Mouse (Mus musculus): Measurements from ENCODE around the gene Parp8. TPM values are rescaled to one million over a fixed set of nuclear protein-coding genes. Genes with fewer than 3 reads are reported as not detected.
"Not testable (repeated sequence)": the region's sequence is repeated elsewhere in the genome, so short reads cannot be mapped to it uniquely, and the experiment has no call there.

Parp8 gene
- total RNA-seq, 2 experiments from 2014 or later, result 20.9 to 21.9 TPM

DNA sequence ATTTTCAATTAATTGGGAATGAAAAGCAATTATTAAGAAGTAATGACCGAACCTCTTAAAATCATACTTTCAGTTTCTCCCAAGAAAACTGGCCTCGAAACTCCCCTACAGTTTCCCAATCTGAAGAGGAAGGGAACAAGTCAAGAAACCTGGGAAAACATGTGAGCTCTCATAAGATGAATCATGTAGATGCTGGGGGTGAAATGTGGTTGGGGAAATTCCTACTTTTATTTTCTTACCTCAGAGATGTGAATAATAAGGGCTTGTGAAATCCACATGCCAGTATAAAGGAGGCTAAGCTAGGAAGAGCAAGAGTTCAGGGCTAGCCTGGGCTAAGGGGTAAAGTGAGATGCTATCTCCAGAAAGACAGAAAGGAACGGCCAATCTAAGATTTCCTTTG, 74.0 kb downstream of the Parp8 start:
- no peak for DNase-seq (ENCODE audit: extremely low spot score in 1 of 2, low spot score in 2 of 2)
- no peak for TF ChIP-seq CTCF (IDR thresholded peaks at IDR 0.05)
- no peak overlapping the region for H3K4me3 ChIP-seq
- no peak overlapping the region for H3K27ac ChIP-seq
- intact Hi-C loops (cut with DNase I), result no loop called here

DNA sequence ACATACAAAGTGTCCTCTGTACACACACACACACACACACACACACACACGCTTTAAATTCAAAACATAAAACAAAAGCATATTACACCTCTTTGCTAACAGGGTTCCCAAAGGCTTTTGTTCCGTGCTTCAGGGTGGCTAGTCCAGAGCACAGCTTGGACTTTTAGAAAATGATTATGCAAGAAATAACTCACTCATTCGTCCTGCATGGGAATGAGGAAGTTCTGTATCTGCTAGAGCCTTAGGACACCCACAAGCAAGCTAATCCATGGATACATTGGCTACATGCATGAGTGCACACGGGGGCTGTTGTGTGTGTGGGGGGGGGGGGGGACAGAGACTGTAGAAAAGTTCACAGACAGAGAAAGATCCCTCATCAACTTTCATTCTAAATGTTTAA, 75.8 kb downstream of the Parp8 start:
- intact Hi-C loops (cut with DNase I), result no loop called here
- Histone ChIP-seq H3K27ac (no peak overlapping the region), H3K4me3 (no peak overlapping the region)
- no peak for TF ChIP-seq CTCF (IDR thresholded peaks at IDR 0.05)
- DNase-seq (ENCODE audit: extremely low spot score in 1 of 2, low spot score in 2 of 2), result no peak

DNA sequence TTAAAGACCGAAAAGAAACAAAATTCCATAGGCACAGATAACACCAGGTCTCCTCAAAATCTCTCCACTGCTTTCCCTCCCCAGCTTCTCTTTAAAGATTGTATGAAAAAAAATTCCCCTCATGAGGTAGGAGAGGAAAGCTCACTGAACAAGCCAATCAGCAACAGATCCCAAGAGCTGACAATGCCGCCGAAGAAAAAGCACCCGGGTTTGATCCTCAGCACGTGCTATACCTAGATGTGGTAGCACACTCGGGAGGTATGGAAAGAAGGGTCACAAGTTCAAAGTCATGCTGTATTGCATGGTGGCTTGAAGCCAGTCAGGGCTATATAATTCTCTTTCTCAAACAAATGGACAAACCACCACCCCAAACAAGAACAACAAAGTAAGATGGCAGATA, 76.3 kb downstream of the Parp8 start:
- no peak overlapping the region for H3K4me3 ChIP-seq
- TF ChIP-seq CTCF (IDR thresholded peaks at IDR 0.05), result no peak
- no peak for DNase-seq (ENCODE audit: extremely low spot score in 1 of 2, low spot score in 2 of 2)
- no peak overlapping the region for H3K27ac ChIP-seq
- intact Hi-C loops (cut with DNase I), result no loop called here

DNA sequence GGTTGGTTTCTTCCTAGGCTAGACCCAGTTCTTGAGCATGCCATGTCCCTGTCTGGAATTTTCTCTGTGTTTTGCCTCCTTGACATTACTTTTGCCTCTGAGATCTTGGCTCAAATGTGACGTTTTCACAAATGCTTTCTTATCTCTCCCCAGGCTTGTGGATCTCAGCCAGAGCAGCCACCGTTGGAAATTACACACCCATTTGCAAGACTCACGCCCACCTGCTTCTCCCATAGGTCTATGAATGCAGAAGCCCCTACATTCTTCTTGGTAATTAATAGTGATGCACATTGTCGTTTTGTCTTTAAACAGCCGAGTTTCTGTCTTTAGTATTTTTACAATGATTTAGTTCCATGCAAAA, 77.1 kb downstream of the Parp8 start:
- no peak for DNase-seq (ENCODE audit: extremely low spot score in 1 of 2, low spot score in 2 of 2)

DNA sequence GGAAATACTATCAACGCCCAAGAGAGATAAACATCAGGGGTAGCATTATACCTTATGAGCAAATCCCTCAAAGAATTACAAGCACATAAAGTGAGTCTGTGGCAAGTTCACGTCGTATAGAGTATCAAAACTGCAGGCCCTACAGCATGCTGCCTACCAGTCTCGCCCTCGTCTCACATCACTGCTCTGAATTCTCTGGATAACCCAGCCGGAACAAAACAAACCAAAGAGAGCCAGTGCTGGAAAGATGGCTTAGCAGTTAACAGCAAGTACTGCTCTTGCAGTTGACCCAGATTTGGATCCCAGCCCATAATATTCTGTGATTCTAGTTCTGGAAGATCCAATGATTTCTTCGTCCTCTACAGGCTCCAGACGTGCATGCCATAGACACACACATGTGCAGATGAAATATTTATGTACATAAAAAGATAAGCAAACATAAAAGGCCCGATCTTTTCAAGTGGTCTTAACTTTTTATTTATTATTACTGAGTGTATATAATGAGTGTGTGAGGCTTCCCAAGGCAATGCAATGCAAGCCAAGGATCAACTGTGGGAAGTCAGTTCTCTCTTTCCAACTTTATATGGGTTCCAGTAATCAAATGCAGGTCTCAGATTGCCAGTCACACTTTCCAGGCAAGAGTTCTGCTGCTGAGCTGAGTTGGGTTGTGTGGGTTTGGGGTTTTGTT, 77.6 kb downstream of the Parp8 start:
- H3K27ac ChIP-seq, result no peak overlapping the region
- no peak overlapping the region for H3K4me3 ChIP-seq
- intact Hi-C loops (cut with DNase I), result no loop called here
- DNase-seq (ENCODE audit: extremely low spot score in 1 of 2, low spot score in 2 of 2), result no peak
- TF ChIP-seq CTCF (IDR thresholded peaks at IDR 0.05), result no peak

More for the DNA sequence above, 77.1 kb downstream of the Parp8 start:
- no peak for TF ChIP-seq CTCF (IDR thresholded peaks at IDR 0.05)
- intact Hi-C loops (cut with DNase I), result no loop called here
- H3K27ac ChIP-seq, result no peak overlapping the region
- no peak overlapping the region for H3K4me3 ChIP-seq

DNA sequence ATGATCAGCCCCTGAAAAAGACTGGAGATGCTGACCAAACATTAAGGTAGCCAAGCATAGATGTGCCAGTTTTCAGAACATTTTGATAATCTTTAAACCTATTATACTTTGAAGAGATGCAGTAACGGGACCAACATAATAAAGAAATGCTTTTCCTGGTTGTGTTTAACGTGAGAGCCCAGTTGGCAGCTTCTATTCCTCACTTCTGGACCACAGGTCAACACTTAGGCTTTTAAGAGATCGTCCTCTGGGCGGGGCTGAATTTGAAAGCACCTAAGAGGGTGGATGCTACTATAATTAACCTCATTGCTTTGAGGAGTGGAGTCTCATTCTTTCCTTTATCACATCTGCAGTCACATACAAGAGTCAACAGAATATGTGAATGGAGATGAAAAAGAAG, 78.8 kb downstream of the Parp8 start:
- no peak for TF ChIP-seq CTCF (IDR thresholded peaks at IDR 0.05)
- Histone ChIP-seq H3K4me3 (no peak overlapping the region), H3K27ac (no peak overlapping the region)
- intact Hi-C loops (cut with DNase I), result no loop called here
- DNase-seq (ENCODE audit: extremely low spot score in 1 of 2, low spot score in 2 of 2), result no peak

DNA sequence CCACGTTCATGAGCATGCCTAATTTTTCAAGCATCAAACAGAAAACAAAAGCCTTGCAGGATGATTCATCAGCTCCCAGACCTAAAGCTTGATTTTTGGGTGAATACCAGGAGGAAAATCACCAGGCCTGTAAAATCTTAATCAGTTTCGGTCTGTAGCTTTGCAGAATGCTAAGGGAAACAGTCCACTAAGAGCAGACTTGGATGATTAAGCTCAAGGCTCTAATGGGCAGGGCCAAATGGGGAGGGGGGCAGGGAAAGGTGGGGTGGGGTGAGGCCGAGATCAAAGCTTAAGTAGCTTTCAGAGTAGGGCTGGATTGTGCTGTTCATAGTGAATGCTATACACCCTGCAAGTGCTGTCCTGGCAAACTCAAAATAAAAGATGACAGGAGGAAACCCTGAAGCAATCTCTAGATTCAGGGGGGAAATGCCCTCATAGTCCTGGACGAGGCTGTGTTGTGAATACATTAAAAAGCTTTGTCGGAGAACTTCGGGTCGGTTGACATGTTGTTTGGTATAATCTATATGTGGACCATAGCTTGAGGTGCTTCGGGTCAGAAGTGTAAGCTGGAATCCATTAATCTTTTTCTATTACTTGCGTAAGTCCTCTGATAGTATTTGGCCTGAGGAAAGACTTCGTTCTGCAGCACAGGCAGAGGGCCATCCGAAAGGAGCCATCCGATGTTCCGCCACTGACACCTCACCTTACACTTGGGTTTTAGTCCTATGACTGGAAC, 83.9 kb downstream of the Parp8 start:
- intact Hi-C loops (cut with DNase I), result no loop called here
- Histone ChIP-seq H3K27ac (no peak overlapping the region), H3K4me3 (no peak overlapping the region)
- no peak for TF ChIP-seq CTCF (IDR thresholded peaks at IDR 0.05)
- DNase-seq (ENCODE audit: extremely low spot score in 1 of 2, low spot score in 2 of 2), result no peak

DNA sequence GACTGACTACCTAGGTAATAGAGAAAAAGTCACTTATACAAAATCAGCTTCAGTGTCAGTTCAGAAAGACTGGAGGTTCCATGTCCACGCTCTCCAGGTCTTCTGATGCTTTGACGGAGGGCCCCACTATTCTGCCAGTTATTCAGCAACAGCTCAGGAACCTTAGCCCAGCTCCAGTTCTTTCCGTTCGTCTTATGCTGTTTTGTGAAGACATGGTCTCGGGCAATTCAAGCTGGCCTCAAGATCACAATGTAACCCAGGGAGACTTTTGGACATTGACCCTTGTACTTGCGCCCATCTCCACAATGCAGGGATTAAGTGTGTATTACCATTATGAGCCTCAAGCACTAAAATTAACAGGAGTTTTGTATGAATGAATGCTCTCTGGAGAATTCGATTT, 84.6 kb downstream of the Parp8 start:
- H3K4me3 ChIP-seq, result no peak overlapping the region
- intact Hi-C loops (cut with DNase I), result no loop called here
- H3K27ac ChIP-seq, result no peak overlapping the region
- no peak for DNase-seq (ENCODE audit: extremely low spot score in 1 of 2, low spot score in 2 of 2)
- no peak for TF ChIP-seq CTCF (IDR thresholded peaks at IDR 0.05)

DNA sequence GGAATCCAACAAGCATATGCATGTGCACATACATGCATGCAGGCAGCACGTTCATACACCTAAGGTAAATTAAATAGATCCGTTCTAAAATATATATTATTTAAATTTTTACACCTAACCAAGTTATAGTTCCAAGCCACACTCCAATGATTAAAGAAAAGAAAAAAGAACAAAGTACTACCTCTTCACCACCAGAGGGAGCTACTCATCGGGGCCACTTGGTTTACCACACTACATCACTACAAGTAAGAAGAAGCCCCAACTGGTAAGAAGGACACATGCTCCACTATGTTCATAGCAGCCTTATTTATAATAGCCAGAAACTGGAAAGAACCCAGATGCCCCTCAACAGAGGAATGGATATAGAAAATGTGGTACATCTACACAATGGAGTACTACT, 88.3 kb downstream of the Parp8 start:
- H3K4me3 ChIP-seq; intact Hi-C loops (cut with DNase I); DNase-seq (ENCODE audit: extremely low spot score in 1 of 2, low spot score in 2 of 2); H3K27ac ChIP-seq: not testable (repeated sequence)
- peak; percentile 18 for TF ChIP-seq CTCF (IDR thresholded peaks at IDR 0.05)

DNA sequence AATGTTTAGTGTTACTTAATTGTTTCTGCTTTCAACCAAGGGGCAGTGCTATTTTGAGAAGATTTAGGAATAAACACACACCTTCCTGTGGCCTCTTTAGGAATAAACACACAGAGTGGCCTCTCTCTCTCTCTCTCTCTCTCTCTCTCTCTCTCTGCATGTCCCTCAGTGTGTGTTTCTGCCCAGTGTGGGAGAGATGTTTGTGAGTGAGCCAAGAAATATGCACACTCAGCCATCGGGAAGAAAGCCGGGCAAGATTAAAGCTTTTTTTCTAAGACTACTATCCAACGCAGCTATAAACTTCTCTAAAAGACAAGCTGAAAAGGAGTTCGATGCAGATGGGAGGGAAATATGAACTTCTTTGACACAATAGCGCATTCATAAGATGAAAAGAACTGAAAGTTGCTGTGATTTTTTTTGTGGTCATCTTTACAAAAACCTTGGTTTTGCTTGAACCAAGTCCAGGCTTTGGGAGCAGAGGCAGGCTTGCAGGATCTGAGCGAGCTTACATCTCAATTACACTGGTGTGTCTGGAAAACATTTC, 107.9 kb downstream of the Parp8 start:
- Histone ChIP-seq H3K27ac (no peak overlapping the region), H3K4me3 (no peak overlapping the region)
- no peak for TF ChIP-seq CTCF (IDR thresholded peaks at IDR 0.05)
- no peak for DNase-seq (ENCODE audit: extremely low spot score in 1 of 2, low spot score in 2 of 2)
- intact Hi-C loops (cut with DNase I), result no loop called here

DNA sequence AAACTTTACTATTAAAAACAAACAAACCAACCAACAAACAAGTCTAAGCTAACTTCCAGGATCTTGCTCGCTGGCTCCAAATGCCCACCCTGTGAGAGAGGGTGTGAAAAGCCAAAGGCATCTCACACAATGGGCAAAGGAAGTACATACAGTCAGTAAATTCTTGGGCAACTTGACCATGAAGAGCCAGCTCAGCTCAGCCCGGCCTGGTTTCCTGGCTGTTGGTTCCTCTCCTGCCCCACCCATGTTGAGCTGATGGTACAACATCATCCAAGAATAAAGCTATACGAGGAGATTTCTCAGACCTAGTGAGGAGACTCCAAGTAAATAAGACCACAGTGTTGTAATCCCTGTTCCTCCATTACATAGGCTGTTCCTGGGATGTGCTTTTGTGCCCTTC, 117.1 kb downstream of the Parp8 start:
- DNase-seq (ENCODE audit: extremely low spot score in 1 of 2, low spot score in 2 of 2), result no peak
- intact Hi-C loops (cut with DNase I), result no loop called here
- TF ChIP-seq CTCF (IDR thresholded peaks at IDR 0.05), result no peak
- Histone ChIP-seq H3K4me3 (no peak overlapping the region), H3K27ac (no peak overlapping the region)

DNA sequence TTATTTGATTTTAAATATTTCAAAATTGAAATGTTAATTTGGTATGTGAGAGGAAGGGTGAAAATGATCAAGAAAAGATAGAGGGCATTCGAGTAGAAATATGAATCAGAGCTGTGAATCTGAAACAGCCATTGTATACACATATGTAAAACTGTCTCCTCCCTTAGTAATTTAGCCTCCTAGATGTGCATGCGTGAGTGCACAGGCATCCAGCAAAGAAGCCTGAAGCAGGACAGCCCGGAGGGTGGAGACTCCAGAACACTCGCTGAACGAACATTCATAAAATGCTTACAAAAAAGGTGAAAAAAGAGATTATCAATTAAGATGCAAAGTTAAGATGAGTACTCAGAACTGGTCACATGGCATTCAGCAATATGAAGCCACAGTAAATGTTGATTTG, 121.9 kb downstream of the Parp8 start:
- intact Hi-C loops (cut with DNase I), result no loop called here
- no peak for TF ChIP-seq CTCF (IDR thresholded peaks at IDR 0.05)
- DNase-seq (ENCODE audit: extremely low spot score in 1 of 2, low spot score in 2 of 2), result no peak
- Histone ChIP-seq H3K4me3 (no peak overlapping the region), H3K27ac (no peak overlapping the region)

DNA sequence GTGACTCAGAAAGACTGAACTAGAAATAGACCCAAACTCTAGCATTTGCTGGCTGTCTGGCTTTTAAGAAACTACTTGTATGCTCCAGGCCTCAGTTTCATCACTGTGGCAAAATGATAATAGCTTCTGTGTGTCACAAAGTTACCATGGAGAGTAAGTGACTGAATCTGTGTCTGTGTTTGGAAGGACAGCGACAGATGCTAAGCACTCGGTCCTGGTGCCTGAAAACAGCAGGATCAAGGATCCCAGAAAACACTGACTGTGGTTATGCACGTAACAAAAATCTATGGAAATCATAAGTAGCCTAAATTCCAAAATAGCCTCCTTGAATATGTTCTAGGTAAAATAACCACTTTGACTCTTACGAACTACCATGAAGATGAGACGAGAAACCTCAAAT, 126.9 kb downstream of the Parp8 start:
- DNase-seq (ENCODE audit: extremely low spot score in 1 of 2, low spot score in 2 of 2), result no peak
- Histone ChIP-seq H3K27ac (no peak overlapping the region), H3K4me3 (no peak overlapping the region)
- intact Hi-C loops (cut with DNase I), result no loop called here
- TF ChIP-seq CTCF (IDR thresholded peaks at IDR 0.05), result no peak

Data from left cerebral cortex, adult 2 months (tissue).